ENCODE assay signal across 12 mouse cellular contexts in the genomic region with DNA sequence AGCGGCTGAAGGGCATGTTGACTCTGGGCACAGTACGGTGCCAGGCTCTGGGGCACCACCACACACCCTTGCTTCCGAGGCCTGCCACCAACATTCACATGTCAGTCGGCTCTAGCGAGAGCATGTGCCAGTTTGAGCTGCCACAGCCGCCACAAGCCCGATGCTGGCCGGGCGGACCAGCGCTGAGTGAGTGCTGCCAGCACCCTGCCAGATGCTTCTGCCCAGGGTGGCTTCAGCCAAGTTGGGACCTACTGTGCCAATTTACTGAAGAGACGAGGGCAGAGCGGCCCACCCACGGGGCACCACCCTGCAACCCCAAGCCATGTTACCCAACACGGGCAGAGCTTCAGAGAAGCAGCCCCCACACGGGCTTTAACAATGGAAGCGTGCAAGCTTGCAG. TPM values are rescaled to one million over a fixed set of nuclear protein-coding genes. Genes with fewer than 3 reads are reported as not detected.
DNase-seq lines count a peak whose midpoint lies in the region; ATAC-seq and TF ChIP-seq lines count a peak whose summit lies in the region.
"Had no signal": no experiment of that assay in that cellular context is flagged by ENCODE, and none has a peak within 500 bp of the region (broad histone marks: within the 10 kb centered on the region; RNA-seq: fewer than 3 reads in every experiment).

No protein-coding gene starts in this region.

- H3K9ac ChIP-seq in heart, embryonic 12.5 days, result no peak overlapping the region
- H3K9ac ChIP-seq in midbrain, postnatal 0 days (replicated peaks; ENCODE audit: low read length, poor library complexity, severe bottlenecking), result no peak overlapping the region
- H3K9ac ChIP-seq: heart, embryonic 15.5 days; liver, embryonic 14.5 days had no signal

- 0 out of 2 replicates have a peak, but pooled peaks cover 4% of the 10 kb centered on the region for H3K27me3 ChIP-seq in heart, embryonic 12.5 days (replicated peaks)
- no peaks in the 10 kb centered on the region for H3K27me3 ChIP-seq in midbrain, postnatal 0 days (ENCODE audit: insufficient read depth, low read length)
- H3K27me3 ChIP-seq in midbrain, embryonic 10.5 days (ENCODE audit: low read depth, poor library complexity, severe bottlenecking), result no peaks in the 10 kb centered on the region
- H3K27me3 ChIP-seq: heart, embryonic 15.5 days had no signal

- DNase-seq in heart, adult 18-20 months, result peak; percentile 61 to 79
- peak; percentile 33 for DNase-seq in midbrain, postnatal 0 days (ENCODE audit: low spot score)
- no peak for DNase-seq in midbrain, embryonic 10.5 days (ENCODE audit: low spot score)
- DNase-seq in gastrocnemius, postnatal 14 days, result peak; percentile 50
- no peak for DNase-seq in natural killer cell, adult 2 months (ENCODE audit: low spot score in 2 of 2)
- DNase-seq in spleen, postnatal 10 days (ENCODE audit: low spot score in 2 of 2), result no peak
- DNase-seq: adrenal gland, postnatal 25 days; kidney, adult 9 months had no signal

- H3K36me3 ChIP-seq in heart, embryonic 12.5 days, result no peaks in the 10 kb centered on the region
- H3K36me3 ChIP-seq in midbrain, postnatal 0 days (ENCODE audit: insufficient read depth, low read length), result no peaks in the 10 kb centered on the region
- 0 out of 2 replicates have a peak, but pooled peaks cover 2% of the 10 kb centered on the region for H3K36me3 ChIP-seq in midbrain, embryonic 10.5 days
- H3K36me3 ChIP-seq: heart, embryonic 15.5 days had no signal

- intact Hi-C loops in gastrocnemius, postnatal 14 days (cut with DNase I; ENCODE audit: low total_unique reads), result no loop called here

- H3K4me1 ChIP-seq in heart, embryonic 12.5 days (replicated peaks), result peaks cover 27% of the 10 kb centered on the region
- peaks cover 3% of the 10 kb centered on the region; the same call in 1 of the 2 replicates for H3K4me1 ChIP-seq in midbrain, postnatal 0 days (ENCODE audit: insufficient read depth, low read length)
- peaks cover 55% of the 10 kb centered on the region for H3K4me1 ChIP-seq in midbrain, embryonic 10.5 days

- TF ChIP-seq CTCF in midbrain, postnatal 0 days (IDR thresholded peaks at IDR 0.05), result no peak

- no peak overlapping the region for H3K4me2 ChIP-seq in heart, embryonic 12.5 days
- H3K4me2 ChIP-seq in midbrain, postnatal 0 days (ENCODE audit: low read depth, low read length, poor library complexity, severe bottlenecking), result no peak overlapping the region
- H3K4me2 ChIP-seq: heart, embryonic 15.5 days had no signal

- H3K4me3 ChIP-seq in heart, embryonic 12.5 days, result no peak overlapping the region
- H3K4me3 ChIP-seq in midbrain, postnatal 0 days (ENCODE audit: low read depth, low read length), result no peak overlapping the region
- no peak overlapping the region for H3K4me3 ChIP-seq in midbrain, embryonic 10.5 days
- H3K4me3 ChIP-seq: heart, embryonic 15.5 days had no signal

- no peaks in the 10 kb centered on the region for H3K9me3 ChIP-seq in heart, embryonic 12.5 days (replicated peaks)
- H3K9me3 ChIP-seq in midbrain, postnatal 0 days (ENCODE audit: low read length), result no peaks in the 10 kb centered on the region
- H3K9me3 ChIP-seq in midbrain, embryonic 10.5 days (replicated peaks), result peaks cover 4% of the 10 kb centered on the region; the same call in 1 of the 2 replicates
- H3K9me3 ChIP-seq: heart, embryonic 15.5 days had no signal

- no peak overlapping the region for H3K27ac ChIP-seq in heart, embryonic 12.5 days (ENCODE audit: poor library complexity, severe bottlenecking)
- H3K27ac ChIP-seq in midbrain, postnatal 0 days (ENCODE audit: low read depth, low read length), result no peak overlapping the region
- no peak overlapping the region for H3K27ac ChIP-seq in midbrain, embryonic 10.5 days (replicated peaks)
- H3K27ac ChIP-seq: heart, embryonic 15.5 days; liver, embryonic 14.5 days had no signal

- ATAC-seq in heart, embryonic 12.5 days (ENCODE audit: insufficient number of reproducible peaks, low FRiP score), result no peak
- no peak for ATAC-seq in midbrain, postnatal 0 days (ENCODE audit: low FRiP score)
- ATAC-seq: CD4-positive, CD25-positive, alpha-beta regulatory T cell, adult 4 months had no signal

- WGBS in heart, embryonic 12.5 days, result 83% methylated on average over 16 of the region's 16 CpGs
- 80% methylated on average over 16 of the region's 16 CpGs for WGBS in midbrain, postnatal 0 days
- 92% methylated on average over 16 of the region's 16 CpGs for WGBS in midbrain, embryonic 10.5 days

RNA-seq across cellular contexts. Expression of a gene that starts 49.5 kb away (rescaled TPM):
- total RNA-seq in heart, adult 18-20 months (2021), result 10 to 100 TPM; 19.3 to 19.4 TPM
- 7.6 and 10.1 TPM in 2 replicates for polyA plus RNA-seq in heart, embryonic 12.5 days (2016; fragmentation: Nextera tagmentation; extraction: Ambion mirVana)
- total RNA-seq in midbrain, postnatal 0 days (2014; rRNA removed), result 40.1 and 40.2 TPM in 2 replicates
- polyA plus RNA-seq in midbrain, postnatal 0 days (2015; fragmentation: Nextera tagmentation; extraction: Ambion mirVana), result 15.4 and 17.4 TPM in 2 replicates
- 6.4 and 10.2 TPM in 2 replicates for polyA plus RNA-seq in midbrain, embryonic 10.5 days (2016; fragmentation: Nextera tagmentation; extraction: Ambion mirVana)
- total RNA-seq in gastrocnemius, postnatal 14 days (2021), result 1 to 10 TPM; 1.1 to 1.6 TPM

Comparison
In these comparisons a context has a peak if more than half of its experiments do, and no peak if none do; other contexts are left out.
1. DNase-seq: peak in heart, adult 18-20 months (2 of 2), midbrain, postnatal 0 days (single experiment) and gastrocnemius, postnatal 14 days (single experiment); none in midbrain, embryonic 10.5 days (single experiment), natural killer cell, adult 2 months (0 of 2) and spleen, postnatal 10 days (0 of 2).
2. RNA of a gene that starts 49.5 kb away (total RNA-seq): 40.1 to 40.2 TPM in midbrain, postnatal 0 days and 19.3 to 19.4 TPM in heart, adult 18-20 months; 1.1 to 1.6 TPM in gastrocnemius, postnatal 14 days; every median in the first group is over 4 times any median in the second.